Mouse (Mus musculus) midbrain, postnatal 0 days (tissue): Measurements from ENCODE around the gene Mstn. TPM values are rescaled to one million over a fixed set of nuclear protein-coding genes. Genes with fewer than 3 reads are reported as not detected.

Source experiments
- ATAC-seq: fragments of 200-750 bp; cut with Nextera tagmentation; 2 replicates; pipeline ENCODE4 v1.8.0; 2017; ENCODE audit warnings: moderate number of reproducible peaks, mild to moderate bottlenecking, moderate TSS enrichment, moderate library complexity; ENCODE audit not compliant: low FRiP score
- DNase-seq: peaks from one replicate; pipeline ENCODE4 v3.0.0-alpha.2; 2015; ENCODE audit warnings: low spot score
- H3K27ac ChIP-seq: fragments of 300-500 bp; sonication (generic); 2 replicates; pipeline ENCODE4 v1.5.1; 2014; ENCODE audit warnings: low read depth, mild to moderate bottlenecking, low read length, mixed read lengths
- H3K27me3 ChIP-seq: fragments of 300-500 bp; sonication (generic); 2 replicates; pipeline ENCODE4 v1.6.1; 2014; ENCODE audit warnings: low read length, control low read depth, mixed read lengths; ENCODE audit not compliant: insufficient read depth
- H3K36me3 ChIP-seq: fragments of 300-500 bp; sonication (generic); 2 replicates; pipeline ENCODE4 v1.6.1; 2014; ENCODE audit warnings: low read length, control low read depth, mixed read lengths; ENCODE audit not compliant: insufficient read depth
- H3K4me1 ChIP-seq: fragments of 300-500 bp; sonication (generic); 2 replicates; pipeline ENCODE4 v1.6.1; 2014; ENCODE audit warnings: mild to moderate bottlenecking, control low read depth, antibody characterized with exemption, low read length, mixed read lengths; ENCODE audit not compliant: insufficient read depth
- H3K4me2 ChIP-seq: fragments of 300-500 bp; sonication (generic); 2 replicates; pipeline ENCODE4 v1.6.1; 2014; ENCODE audit warnings: low read depth, mild to moderate bottlenecking, low read length, mixed read lengths; ENCODE audit not compliant: poor library complexity, severe bottlenecking
- H3K4me3 ChIP-seq: fragments of 300-500 bp; sonication (generic); 2 replicates; pipeline ENCODE4 v1.5.1; 2014; ENCODE audit warnings: low read depth, mild to moderate bottlenecking, low read length, moderate library complexity
- H3K9ac ChIP-seq: fragments of 300-500 bp; sonication (generic); replicated peaks from 2 replicates; pipeline ENCODE4 v1.6.1; 2014; ENCODE audit warnings: mild to moderate bottlenecking, low read length, moderate library complexity, mixed read lengths; ENCODE audit not compliant: poor library complexity, severe bottlenecking
- H3K9me3 ChIP-seq: fragments of 300-500 bp; sonication (generic); 2 replicates; pipeline ENCODE4 v1.6.1; 2016; ENCODE audit warnings: low read length, control low read depth
- CTCF ChIP-seq: IDR thresholded peaks from 2 replicates; pipeline ENCODE4 v1.5.1; 2016; ENCODE audit warnings: antibody characterized with exemption, mild to moderate bottlenecking
- WGBS: fragments of 180-500 bp; shearing (Covaris S2); extraction: QIAGEN DNeasy Blood & Tissue Kit; methylation state at CpG from one replicate; pipeline ENCODE4 v1.1.7; 2014; 5-methylcytosine and 5-hydroxymethylcytosine counted together
- polyA plus RNA-seq: library from polyadenylated mRNA; unstranded; fragments of >200 nt; fragmentation: Nextera tagmentation; extraction: Ambion mirVana; gene quantifications from 2 replicates; pipeline ENCODE4 v1.2.1, GENCODE M21; 2015
- total RNA-seq: library from RNA; depleted of rRNA; stranded (reverse); fragments of >200 nt; gene quantifications from 2 replicates; pipeline ENCODE4 v1.2.3, GENCODE M21; 2014

Gene Mstn
- total and polyA plus RNA-seq, 2 experiments from 2014 or later: 0.47 to 0.55 TPM

DNA sequence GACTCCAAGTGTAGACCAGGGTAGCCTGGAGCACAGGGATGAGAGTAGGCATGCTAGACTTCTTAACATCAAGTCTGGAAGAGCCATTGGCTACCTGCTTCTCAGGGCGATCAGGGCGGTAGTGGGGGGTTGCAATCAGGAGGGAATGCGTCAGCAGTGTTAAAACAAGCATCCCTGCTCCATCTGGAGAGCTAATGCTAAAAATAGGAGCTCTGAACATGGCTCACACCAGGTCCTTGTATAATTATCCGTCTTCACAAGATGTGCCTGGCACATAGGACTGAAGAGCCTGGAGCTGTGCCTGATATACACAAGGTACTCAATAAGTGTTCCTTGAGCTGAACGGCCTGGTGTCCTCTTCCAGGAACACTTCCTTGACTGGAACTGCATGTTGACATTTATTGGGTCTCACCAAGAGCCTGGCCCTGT, 24.0 kb upstream of the Mstn start:
- no peak for TF ChIP-seq CTCF
- DNase-seq (no peak), ATAC-seq (no peak)
- no peak overlapping the region for H3K27ac ChIP-seq
- no peak overlapping the region for H3K4me3 ChIP-seq
- H3K9me3 ChIP-seq: no peaks in the 10 kb centered on the region
- no peak overlapping the region for H3K4me2 ChIP-seq
- H3K4me1 ChIP-seq: no peaks in the 10 kb centered on the region
- WGBS: 93% methylated on average over 5 of the region's 5 CpGs
- no peaks in the 10 kb centered on the region for H3K36me3 ChIP-seq
- no peak overlapping the region for H3K9ac ChIP-seq
- H3K27me3 ChIP-seq: no peaks in the 10 kb centered on the region

DNA sequence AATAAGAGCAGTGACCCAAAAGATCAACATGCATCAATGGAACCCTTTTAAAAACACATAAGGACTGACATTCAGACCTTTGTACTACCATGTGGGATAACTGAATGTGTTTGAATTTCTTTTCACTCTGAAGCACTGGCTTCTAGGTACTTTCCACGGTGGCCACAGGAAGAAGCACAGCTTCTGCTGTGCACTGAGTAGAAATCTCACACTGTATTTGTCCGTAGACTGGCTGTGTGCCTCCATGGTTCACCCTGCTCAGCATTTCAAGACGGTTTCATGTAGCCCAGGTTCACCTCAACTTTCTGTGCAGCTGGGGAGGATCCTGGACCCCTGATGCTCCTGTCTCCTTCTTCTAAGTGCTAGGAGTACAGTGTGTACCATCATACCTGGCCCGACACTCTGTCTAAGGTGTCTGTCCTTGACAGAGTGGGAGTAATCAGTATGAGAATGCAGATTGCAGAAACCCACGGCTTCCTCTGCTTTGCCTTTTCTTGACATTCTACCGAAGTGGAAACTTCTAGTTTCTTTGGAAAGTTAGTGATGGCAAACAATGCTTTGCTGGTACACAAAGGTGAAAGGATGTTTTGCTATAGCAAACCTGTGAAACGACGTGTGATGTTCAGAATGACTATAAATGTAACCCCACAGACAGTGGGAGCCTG, 11.5 kb upstream of the Mstn start:
- 88% methylated on average over 8 of the region's 8 CpGs for WGBS
- ATAC-seq (no peak), DNase-seq (no peak)
- Histone ChIP-seq H3K27me3 (no peaks in the 10 kb centered on the region), H3K4me1 (no peaks in the 10 kb centered on the region), H3K36me3 (no peaks in the 10 kb centered on the region), H3K4me3 (no peak overlapping the region), H3K4me2 (no peak overlapping the region), H3K27ac (no peak overlapping the region), H3K9me3 (no peaks in the 10 kb centered on the region), H3K9ac (no peak overlapping the region)
- no peak for TF ChIP-seq CTCF

DNA sequence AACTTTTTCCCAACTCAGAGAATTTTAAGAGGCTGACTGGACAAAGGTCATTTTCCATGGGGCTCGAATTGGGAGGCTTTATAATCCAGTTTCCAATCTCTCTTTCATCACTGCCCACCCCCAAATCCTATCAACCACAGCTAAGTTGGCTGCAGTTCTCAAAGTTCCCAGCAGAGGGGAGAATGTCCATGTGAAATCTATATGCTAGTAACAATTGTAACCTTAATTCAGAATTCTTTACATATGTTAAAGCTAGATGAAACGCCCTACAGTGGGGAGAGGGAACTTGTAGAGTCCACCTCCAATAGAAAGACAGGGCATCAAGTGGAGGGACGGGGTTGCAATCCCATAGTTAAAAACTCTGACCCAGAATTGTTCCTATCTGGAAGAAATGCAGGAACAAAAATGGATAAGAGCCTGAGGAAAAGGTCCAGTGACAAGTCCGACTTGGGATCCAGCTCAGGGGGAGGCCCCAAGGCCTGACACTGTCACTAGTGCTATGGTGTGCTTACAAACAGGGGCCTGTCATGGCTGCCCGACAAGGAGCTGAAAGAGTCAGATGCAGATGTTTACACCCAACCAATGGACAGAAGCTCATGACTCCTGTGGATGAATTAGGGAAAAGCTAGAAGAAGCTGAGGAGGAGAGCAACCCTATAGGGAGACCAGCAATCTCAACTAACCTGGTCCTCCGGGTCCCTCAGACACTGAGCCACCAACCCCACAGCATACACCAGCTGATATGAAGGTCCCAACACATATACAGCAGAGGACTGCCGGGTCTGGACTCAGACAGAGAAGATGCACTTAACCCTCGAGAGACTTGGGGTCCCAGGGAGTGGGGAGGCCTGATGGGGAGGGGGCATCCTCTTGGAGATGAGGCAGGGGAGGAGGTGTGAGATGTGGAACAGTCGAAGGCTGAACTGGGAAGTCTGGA, 8.1 kb upstream of the Mstn start:
- H3K9ac ChIP-seq: no peak overlapping the region
- H3K4me2 ChIP-seq: no peak overlapping the region
- peak; percentile 88 for TF ChIP-seq CTCF
- H3K4me3 ChIP-seq: no peak overlapping the region
- 47% methylated on average over 9 of the region's 9 CpGs for WGBS
- H3K4me1 ChIP-seq: no peaks in the 10 kb centered on the region
- no peaks in the 10 kb centered on the region for H3K9me3 ChIP-seq
- H3K36me3 ChIP-seq: no peaks in the 10 kb centered on the region
- no peaks in the 10 kb centered on the region for H3K27me3 ChIP-seq
- H3K27ac ChIP-seq: no peak overlapping the region
- ATAC-seq (peak; percentile 71), DNase-seq (peak; percentile 73)

DNA sequence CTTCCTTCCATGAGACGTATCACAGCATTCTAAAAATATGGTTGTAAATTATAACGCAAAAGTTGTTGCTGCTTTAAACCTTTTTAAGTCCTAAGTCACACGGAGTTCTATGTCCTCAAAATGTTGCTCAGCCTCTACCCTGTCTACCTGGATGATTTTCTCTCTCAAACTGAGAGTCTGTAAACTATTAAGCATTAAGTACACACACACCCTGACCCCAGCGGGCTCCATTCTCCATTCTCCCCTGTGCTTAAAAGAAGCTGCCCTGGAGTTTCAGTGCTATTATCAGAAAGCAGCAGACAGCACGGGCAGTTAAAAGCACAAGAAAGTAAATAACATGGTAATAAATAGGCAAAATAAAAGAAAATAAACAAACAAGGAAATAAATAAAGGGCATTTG, 2.3 kb upstream of the Mstn start:
- Histone ChIP-seq H3K4me1 (0 out of 2 replicates have a peak, but pooled peaks cover 3% of the 10 kb centered on the region), H3K9ac (no peak overlapping the region), H3K27me3 (no peaks in the 10 kb centered on the region), H3K9me3 (no peaks in the 10 kb centered on the region), H3K36me3 (no peaks in the 10 kb centered on the region), H3K27ac (no peak overlapping the region), H3K4me2 (no peak overlapping the region), H3K4me3 (no peak overlapping the region)
- no peak for ATAC-seq
- 82% methylated on average over 5 of the region's 5 CpGs for WGBS
- DNase-seq: no peak
- no peak for TF ChIP-seq CTCF

DNA sequence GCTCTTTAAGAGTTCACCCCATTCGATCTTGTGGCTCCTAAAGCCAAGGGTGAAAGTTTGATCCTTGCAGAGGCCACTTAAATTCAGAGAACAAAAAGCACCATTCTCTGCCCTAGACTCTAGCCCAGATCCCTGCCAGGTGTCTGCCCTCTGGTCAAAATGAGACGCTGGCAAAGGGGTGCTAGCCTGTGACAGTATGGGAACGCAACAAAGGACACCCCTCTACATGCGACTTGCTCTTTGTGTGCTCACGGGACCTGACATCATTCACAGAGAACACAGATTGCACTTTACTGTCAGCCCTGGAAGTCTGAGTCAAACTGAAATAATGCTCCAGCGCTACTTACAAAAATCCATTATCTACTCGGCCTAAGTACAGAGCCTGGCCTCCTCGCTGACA, 941 bp upstream of the Mstn start:
- Histone ChIP-seq H3K27ac (no peak overlapping the region), H3K4me1 (0 out of 2 replicates have a peak, but pooled peaks cover 3% of the 10 kb centered on the region), H3K4me2 (no peak overlapping the region), H3K9me3 (no peaks in the 10 kb centered on the region), H3K4me3 (no peak overlapping the region), H3K36me3 (no peaks in the 10 kb centered on the region), H3K27me3 (no peaks in the 10 kb centered on the region), H3K9ac (no peak overlapping the region)
- no peak for DNase-seq
- WGBS: 43% methylated on average over 8 of the region's 8 CpGs
- no peak for TF ChIP-seq CTCF
- no peak for ATAC-seq
